Comparison of ENCODE assay signal across 11 mouse cellular contexts in the genomic region with DNA sequence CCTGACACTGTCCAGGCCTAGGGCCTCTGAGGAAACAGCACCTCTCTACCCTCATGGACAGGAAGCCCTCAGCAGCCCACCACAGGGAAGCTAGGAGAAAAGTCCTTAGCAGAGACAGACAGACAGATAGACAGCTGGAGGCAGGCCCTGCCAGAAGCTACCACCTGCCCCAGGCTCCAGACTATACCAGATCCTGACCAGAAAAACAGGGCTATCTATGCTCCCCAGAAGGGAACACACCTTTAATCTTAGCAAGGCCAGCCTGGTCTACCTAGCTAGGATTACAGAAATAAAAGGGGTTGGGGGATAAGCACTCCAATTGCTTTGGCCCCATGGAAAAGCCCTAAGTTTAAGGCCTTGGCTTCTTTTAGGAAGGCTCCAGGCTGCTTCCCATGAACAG. TPM values are rescaled to one million over a fixed set of nuclear protein-coding genes. Genes with fewer than 3 reads are reported as not detected.
DNase-seq lines count a peak whose midpoint lies in the region; ATAC-seq and TF ChIP-seq lines count a peak whose summit lies in the region.
"Had no signal": no experiment of that assay in that cellular context is flagged by ENCODE, and none has a peak within 500 bp of the region (broad histone marks: within the 10 kb centered on the region; RNA-seq: fewer than 3 reads in every experiment).

No protein-coding gene starts in this region.

- H3K36me3 ChIP-seq in heart, embryonic 14.5 days (ENCODE audit: control insufficient read depth, insufficient read depth, low read length), result peaks cover 80% of the 10 kb centered on the region
- H3K36me3 ChIP-seq in G1E (replicated peaks), result peaks cover 6% of the 10 kb centered on the region
- H3K36me3 ChIP-seq in hindbrain, embryonic 11.5 days (ENCODE audit: control insufficient read depth, insufficient read depth, low read length), result no peaks in the 10 kb centered on the region
- H3K36me3 ChIP-seq in midbrain, embryonic 11.5 days (ENCODE audit: control insufficient read depth, insufficient read depth, low read length), result no peaks in the 10 kb centered on the region
- H3K36me3 ChIP-seq: embryonic facial prominence, embryonic 15.5 days had no signal

- H3K27ac ChIP-seq in heart, embryonic 14.5 days (replicated peaks in 1 of 2; ENCODE audit: control insufficient read depth in 1 of 2, insufficient read depth in 1 of 2, low read depth in 2 of 2, low read length in 2 of 2), result peak overlapping the region; percentile 74 to 85
- H3K27ac ChIP-seq in hindbrain, embryonic 11.5 days (ENCODE audit: low read depth, low read length), result peak overlapping the region; percentile 100
- peak overlapping the region; percentile 95 for H3K27ac ChIP-seq in midbrain, embryonic 11.5 days (ENCODE audit: low read depth, low read length)
- no peak overlapping the region for H3K27ac ChIP-seq in left cerebral cortex, adult 2 months
- H3K27ac ChIP-seq: embryonic facial prominence, embryonic 15.5 days had no signal

- peaks cover 50 to 89% of the 10 kb centered on the region in 2 experiments for H3K4me1 ChIP-seq in heart, embryonic 14.5 days (ENCODE audit: control insufficient read depth in 2 of 2, insufficient read depth in 2 of 2, low read length in 2 of 2)
- H3K4me1 ChIP-seq in G1E (ENCODE audit: insufficient read depth, low read depth, low read length), result peaks cover 84% of the 10 kb centered on the region
- peaks cover 23% of the 10 kb centered on the region for H3K4me1 ChIP-seq in hindbrain, embryonic 11.5 days (replicated peaks; ENCODE audit: control insufficient read depth, insufficient read depth, low read length)
- H3K4me1 ChIP-seq in midbrain, embryonic 11.5 days (ENCODE audit: control insufficient read depth, insufficient read depth, low read length), result peaks cover 42% of the 10 kb centered on the region

- intact Hi-C loops in heart, postnatal 14 days (cut with DNase I), result no loop called here
- intact Hi-C loops in left cerebral cortex, adult 2 months (cut with DNase I), result no loop called here

- H3K9ac ChIP-seq in heart, embryonic 14.5 days (ENCODE audit: low read length), result peak overlapping the region; percentile 31
- H3K9ac ChIP-seq in hindbrain, embryonic 11.5 days (ENCODE audit: low read depth, low read length), result peak overlapping the region; percentile 29; the same call in 1 of the 2 replicates
- H3K9ac ChIP-seq in midbrain, embryonic 11.5 days (ENCODE audit: low read length), result no peak overlapping the region
- H3K9ac ChIP-seq: embryonic facial prominence, embryonic 15.5 days had no signal

- H3K9me3 ChIP-seq in heart, embryonic 14.5 days (ENCODE audit: control insufficient read depth, low read length), result no peaks in the 10 kb centered on the region
- H3K9me3 ChIP-seq in G1E (replicated peaks), result no peaks in the 10 kb centered on the region
- no peaks in the 10 kb centered on the region for H3K9me3 ChIP-seq in hindbrain, embryonic 11.5 days (ENCODE audit: control insufficient read depth, low read length)
- H3K9me3 ChIP-seq in midbrain, embryonic 11.5 days (ENCODE audit: control insufficient read depth, low read length), result no peaks in the 10 kb centered on the region
- H3K9me3 ChIP-seq: embryonic facial prominence, embryonic 15.5 days had no signal

- DNase-seq in heart, postnatal 14 days, result no peak
- DNase-seq in G1E (ENCODE audit: low spot score), result no peak
- no peak for DNase-seq in hindbrain, embryonic 11.5 days (ENCODE audit: low spot score)
- no peak for DNase-seq in midbrain, embryonic 11.5 days (ENCODE audit: low spot score, missing footprints)
- no peak for DNase-seq in left cerebral cortex, adult 9 months (ENCODE audit: low spot score in 2 of 2)
- no peak for DNase-seq in left cerebral cortex, adult 2 months (ENCODE audit: extremely low spot score in 1 of 2, low spot score in 2 of 2)
- DNase-seq in adrenal gland, postnatal 4 days (ENCODE audit: low spot score in 2 of 2), result no peak
- DNase-seq: cerebellum, adult 9-11 months; gastrocnemius, postnatal 10 days had no signal

- H3K4me3 ChIP-seq in heart, embryonic 14.5 days (ENCODE audit: control insufficient read depth in 1 of 2, insufficient read depth in 1 of 2, low read depth in 1 of 2, low read length in 2 of 2), result no peak overlapping the region
- H3K4me3 ChIP-seq in G1E (ENCODE audit: low read depth, low read length), result peak overlapping the region; percentile 48; the same call in 1 of the 2 replicates
- no peak overlapping the region for H3K4me3 ChIP-seq in hindbrain, embryonic 11.5 days (ENCODE audit: low read depth, low read length)
- H3K4me3 ChIP-seq in midbrain, embryonic 11.5 days (ENCODE audit: low read depth, low read length), result no peak overlapping the region
- H3K4me3 ChIP-seq in left cerebral cortex, adult 2 months, result no peak overlapping the region
- H3K4me3 ChIP-seq: embryonic facial prominence, embryonic 15.5 days had no signal

- no peak for TF ChIP-seq CTCF in G1E (IDR thresholded peaks at IDR 0.05; ENCODE audit: low read depth, low read length)
- TF ChIP-seq CTCF in left cerebral cortex, adult 2 months (IDR thresholded peaks at IDR 0.05), result no peak

- ATAC-seq in heart, embryonic 14.5 days (ENCODE audit: insufficient number of reproducible peaks, insufficient read depth, low FRiP score, low read depth), result no peak
- ATAC-seq in G1E (ENCODE audit: extremely low read depth, insufficient number of reproducible peaks, low FRiP score, poor library complexity, severe bottlenecking), result no peak
- ATAC-seq in hindbrain, embryonic 11.5 days (ENCODE audit: low FRiP score), result no peak
- ATAC-seq in midbrain, embryonic 11.5 days (ENCODE audit: low FRiP score), result no peak

- H3K27me3 ChIP-seq in heart, embryonic 14.5 days (ENCODE audit: control insufficient read depth, insufficient read depth, low read length), result no peaks in the 10 kb centered on the region
- no peaks in the 10 kb centered on the region; the same call in 1 of the 2 replicates for H3K27me3 ChIP-seq in G1E (ENCODE audit: insufficient read depth, low read length)
- no peaks in the 10 kb centered on the region for H3K27me3 ChIP-seq in hindbrain, embryonic 11.5 days (ENCODE audit: control insufficient read depth, insufficient read depth, low read length)
- no peaks in the 10 kb centered on the region; the same call in 1 of the 2 replicates for H3K27me3 ChIP-seq in midbrain, embryonic 11.5 days (ENCODE audit: control insufficient read depth, insufficient read depth, low read length)

- H3K4me2 ChIP-seq in heart, embryonic 14.5 days (ENCODE audit: low read length), result peak overlapping the region; percentile 25; the same call in 1 of the 2 replicates
- no peak overlapping the region; the same call in 1 of the 2 replicates for H3K4me2 ChIP-seq in hindbrain, embryonic 11.5 days (replicated peaks; ENCODE audit: low read depth, low read length)
- no peak overlapping the region for H3K4me2 ChIP-seq in midbrain, embryonic 11.5 days
- H3K4me2 ChIP-seq: embryonic facial prominence, embryonic 15.5 days had no signal

RNA-seq across cellular contexts. Expression of a gene that starts 8.0 kb away (rescaled TPM):
- polyA plus RNA-seq in heart, embryonic 14.5 days (2014; fragmentation: Nextera tagmentation; extraction: Ambion mirVana), result 23.5 and 32.9 TPM in 2 replicates
- total RNA-seq in heart, postnatal 14 days (2021), result 10 to 100 TPM; 75.5 to 85.8 TPM
- total RNA-seq in G1E (2014; fragmentation: Nextera tagmentation) (3.3 and 6.8 TPM in 2 replicates), G1E (2017) (1.0 and 1.3 TPM in 2 replicates)
- 12.6 and 15.1 TPM in 2 replicates for polyA plus RNA-seq in G1E (2012)
- 11.9 and 12.3 TPM in 2 replicates for polyA plus RNA-seq in hindbrain, embryonic 11.5 days (2014; fragmentation: Nextera tagmentation; extraction: Ambion mirVana)
- polyA plus RNA-seq in midbrain, embryonic 11.5 days (2014; fragmentation: Nextera tagmentation; extraction: Ambion mirVana), result 12.5 and 16.2 TPM in 2 replicates
- 10 to 100 TPM; 28.6 to 32.8 TPM for total RNA-seq in left cerebral cortex, adult 2 months (2021)
- 10 to 100 TPM; 38.6 to 42.4 TPM for total RNA-seq in adrenal gland, postnatal 4 days (2021)

RNA-seq across cellular contexts. Expression of a gene that starts 21.2 kb away (rescaled TPM):
- polyA plus RNA-seq in heart, embryonic 14.5 days (2014; fragmentation: Nextera tagmentation; extraction: Ambion mirVana), result 27.7 and 28.2 TPM in 2 replicates
- 10 to 100 TPM; 34.5 to 35.6 TPM for total RNA-seq in heart, postnatal 14 days (2021)
- total RNA-seq in G1E (2014; fragmentation: Nextera tagmentation) (0.23 and 0.58 TPM in 2 replicates), G1E (2017) (0.17 and 0.22 TPM in 2 replicates)
- polyA plus RNA-seq in G1E (2012), result 0.07 and 0.09 TPM in 2 replicates
- 4.5 and 5.2 TPM in 2 replicates for polyA plus RNA-seq in hindbrain, embryonic 11.5 days (2014; fragmentation: Nextera tagmentation; extraction: Ambion mirVana)
- polyA plus RNA-seq in midbrain, embryonic 11.5 days (2014; fragmentation: Nextera tagmentation; extraction: Ambion mirVana), result 4.9 and 5.5 TPM in 2 replicates
- total RNA-seq in left cerebral cortex, adult 2 months (2021), result 1 to 10 TPM; 8.8 to 9.3 TPM
- total RNA-seq in adrenal gland, postnatal 4 days (2021), result 10 to 100 TPM; 11.5 to 12.3 TPM

RNA-seq across cellular contexts. Expression of a gene that starts 48.6 kb away (rescaled TPM):
- polyA plus RNA-seq in heart, embryonic 14.5 days (2014; fragmentation: Nextera tagmentation; extraction: Ambion mirVana), result 1.0 and 1.5 TPM in 2 replicates
- under 1 TPM; 0.41 to 0.45 TPM for total RNA-seq in heart, postnatal 14 days (2021)
- not detected in 2 replicates for total RNA-seq in G1E (2014; fragmentation: Nextera tagmentation)
- 0.06 and 0.11 TPM in 2 replicates for total RNA-seq in G1E (2017)
- polyA plus RNA-seq in G1E (2012), result 0.15 TPM in 2 replicates
- 0.12 and 0.28 TPM in 2 replicates for polyA plus RNA-seq in hindbrain, embryonic 11.5 days (2014; fragmentation: Nextera tagmentation; extraction: Ambion mirVana)
- 0.40 and 0.66 TPM in 2 replicates for polyA plus RNA-seq in midbrain, embryonic 11.5 days (2014; fragmentation: Nextera tagmentation; extraction: Ambion mirVana)
- 1 to 10 TPM; 4.0 to 4.2 TPM for total RNA-seq in left cerebral cortex, adult 2 months (2021)
- under 1 TPM; 0.42 to 0.62 TPM for total RNA-seq in adrenal gland, postnatal 4 days (2021)

RNA-seq across cellular contexts. Expression of a gene that starts 50.1 kb away (rescaled TPM):
- polyA plus RNA-seq in heart, embryonic 14.5 days (2014; fragmentation: Nextera tagmentation; extraction: Ambion mirVana), result 52.7 and 56.1 TPM in 2 replicates
- total RNA-seq in heart, postnatal 14 days (2021), result 10 to 100 TPM; 81.9 to 87.0 TPM
- total RNA-seq in G1E (2014; fragmentation: Nextera tagmentation) (13.5 and 17.7 TPM in 2 replicates), G1E (2017) (15.4 and 20.4 TPM in 2 replicates)
- 43.6 and 44.0 TPM in 2 replicates for polyA plus RNA-seq in G1E (2012)
- 29.7 and 31.7 TPM in 2 replicates for polyA plus RNA-seq in hindbrain, embryonic 11.5 days (2014; fragmentation: Nextera tagmentation; extraction: Ambion mirVana)
- polyA plus RNA-seq in midbrain, embryonic 11.5 days (2014; fragmentation: Nextera tagmentation; extraction: Ambion mirVana), result 32.5 and 34.1 TPM in 2 replicates
- total RNA-seq in left cerebral cortex, adult 2 months (2021), result 10 to 100 TPM; 45.3 to 54.9 TPM
- total RNA-seq in adrenal gland, postnatal 4 days (2021), result 10 to 100 TPM; 73.9 to 84.8 TPM

Comparison
In these comparisons a context has a peak if more than half of its experiments do, and no peak if none do; other contexts are left out.
1. RNA of a gene that starts 21.2 kb away (total RNA-seq): 34.5 to 35.6 TPM in heart, postnatal 14 days, 11.5 to 12.3 TPM in adrenal gland, postnatal 4 days and 8.8 to 9.3 TPM in left cerebral cortex, adult 2 months; 0.17 to 0.58 TPM in G1E; every median in the first group is over 4 times any median in the second.